Mouse (Mus musculus): ENCODE results near the gene Psmd5. TPM values are rescaled to one million over a fixed set of nuclear protein-coding genes. Genes with fewer than 3 reads are reported as not detected.
"Not testable (repeated sequence)": the region's sequence is repeated elsewhere in the genome, so short reads cannot be mapped to it uniquely, and the experiment has no call there.

The Psmd5 gene
- polyA plus RNA-seq, 1 experiment from 2014 or later: 95.6 TPM

DNA sequence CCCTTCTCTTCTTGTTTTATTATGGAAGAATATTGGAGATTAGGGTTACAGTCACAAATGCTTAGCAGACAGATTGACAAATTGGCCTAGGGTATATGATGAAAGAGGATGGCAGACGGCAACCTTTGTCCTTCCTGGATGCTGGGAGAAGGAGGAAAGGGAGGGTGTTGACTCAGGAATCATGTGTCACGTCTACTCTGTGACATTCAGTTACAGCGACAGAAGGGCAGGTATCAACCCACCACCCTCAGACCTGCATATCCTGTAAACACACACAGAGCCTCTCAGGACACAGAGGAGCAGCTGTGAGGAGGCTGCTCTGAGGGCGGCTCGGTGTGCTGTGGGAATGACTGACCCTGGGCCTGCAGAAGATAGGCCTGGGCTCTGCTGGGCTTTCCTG, 8.4 kb upstream of the Psmd5 start:
- 74% methylated on average over 5 of the region's 5 CpGs for WGBS

DNA sequence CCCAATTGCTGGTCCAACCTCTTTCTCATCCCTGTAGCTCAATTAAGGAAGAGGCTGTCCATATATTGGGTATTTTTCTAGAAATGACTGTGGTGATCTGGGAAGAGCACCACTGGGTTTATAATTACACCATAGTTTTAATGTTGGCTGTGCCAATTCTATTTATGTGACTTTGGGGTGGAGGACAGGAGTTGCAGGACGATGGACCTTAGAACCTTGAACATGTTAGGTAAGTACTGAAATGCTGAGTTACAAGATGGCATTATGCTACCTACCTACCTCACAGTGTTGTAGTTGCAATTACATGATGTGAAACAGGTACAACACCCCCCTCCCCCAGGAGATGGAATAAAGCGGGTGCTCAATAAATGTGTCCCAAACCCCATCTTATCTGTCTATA, 8.0 kb upstream of the Psmd5 start:
- Histone ChIP-seq H3K4me3 (no peak overlapping the region), H3K27me3 (peaks cover 19% of the 10 kb centered on the region), H3K9ac (no peak overlapping the region), H3K27ac (no peak overlapping the region), H3K9me3 (no peaks in the 10 kb centered on the region), H3K36me3 (no peaks in the 10 kb centered on the region), H3K4me1 (replicated peaks) (no peaks in the 10 kb centered on the region), H3K4me2 (no peak overlapping the region)
- 94% methylated on average over 2 of the region's 2 CpGs for WGBS
- no peak for ATAC-seq (ENCODE audit: low FRiP score)

More for the DNA sequence above, 8.4 kb upstream of the Psmd5 start:
- Histone ChIP-seq H3K4me2 (no peak overlapping the region), H3K27ac (no peak overlapping the region), H3K36me3 (no peaks in the 10 kb centered on the region), H3K9me3 (no peaks in the 10 kb centered on the region), H3K4me3 (no peak overlapping the region), H3K4me1 (replicated peaks) (no peaks in the 10 kb centered on the region), H3K9ac (no peak overlapping the region), H3K27me3 (peaks cover 17% of the 10 kb centered on the region)
- ATAC-seq (ENCODE audit: low FRiP score): no peak

DNA sequence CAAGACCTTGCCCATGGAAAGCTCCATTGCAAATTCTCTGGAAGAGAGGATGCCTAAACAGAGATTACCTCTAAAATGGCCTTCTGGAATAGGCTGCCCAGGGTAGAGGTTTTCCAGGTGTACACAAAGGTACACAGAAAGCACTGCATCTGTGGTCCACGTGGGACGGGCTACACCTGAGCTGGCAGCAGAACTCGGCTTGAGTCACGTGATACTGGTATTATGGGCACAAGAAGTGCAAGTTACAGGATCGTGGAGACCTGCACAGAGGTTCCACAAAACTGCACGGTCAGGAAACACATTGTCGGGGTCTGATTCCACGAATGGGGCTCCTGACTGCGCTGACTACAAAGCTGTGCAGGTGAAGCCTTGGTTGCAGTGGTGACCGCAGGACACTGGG, 5.3 kb upstream of the Psmd5 start:
- Histone ChIP-seq H3K27ac (no peak overlapping the region), H3K27me3 (peaks cover 32% of the 10 kb centered on the region), H3K4me2 (no peak overlapping the region), H3K9me3 (no peaks in the 10 kb centered on the region), H3K9ac (no peak overlapping the region), H3K4me1 (replicated peaks) (no peaks in the 10 kb centered on the region), H3K4me3 (no peak overlapping the region), H3K36me3 (no peaks in the 10 kb centered on the region)
- WGBS: 89% methylated on average over 10 of the region's 10 CpGs
- ATAC-seq (ENCODE audit: low FRiP score): no peak

DNA sequence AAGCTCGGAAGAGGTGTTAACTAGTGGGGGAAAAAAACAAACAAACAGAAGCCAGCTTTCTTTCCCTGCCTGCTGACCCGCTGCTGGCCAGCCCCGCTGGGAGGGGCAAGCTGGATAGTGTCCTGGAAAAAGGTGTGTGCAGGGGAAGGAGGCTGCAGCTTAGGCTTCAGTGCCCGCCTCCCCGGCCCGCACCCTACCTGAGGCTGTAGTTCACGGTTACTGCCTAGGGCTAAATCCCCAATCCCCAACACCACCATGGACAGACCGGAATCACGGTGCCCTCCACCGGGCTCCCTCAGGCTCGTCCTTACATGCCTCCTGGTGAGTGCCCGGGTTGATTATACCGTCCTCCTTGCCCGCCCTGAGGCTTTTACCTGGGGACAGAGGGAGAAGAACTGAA, 497 bp downstream of the Psmd5 start, which contains the start of gene Cutal:
Gene Cutal, plus strand, starts transcription at position 126 of the 400 bp plus-strand sequence.
- peaks cover 19% of the 10 kb centered on the region for H3K4me1 ChIP-seq (replicated peaks)
- ATAC-seq (ENCODE audit: low FRiP score): no peak
- H3K9me3 ChIP-seq: no peaks in the 10 kb centered on the region
- no peak within 1 kb of the TSS for H3K27ac ChIP-seq
- peaks cover 51% of the 10 kb centered on the region for H3K27me3 ChIP-seq
- H3K36me3 ChIP-seq: no peaks in the 10 kb centered on the region
- peak within 1 kb of the TSS; percentile 19; the same call in 1 of the 2 replicates for H3K9ac ChIP-seq
- WGBS: 3% methylated on average over 14 of the region's 14 CpGs
- H3K4me3 ChIP-seq: no peak within 1 kb of the TSS
- peak within 1 kb of the TSS; percentile 16; the same call in 1 of the 2 replicates for H3K4me2 ChIP-seq

DNA sequence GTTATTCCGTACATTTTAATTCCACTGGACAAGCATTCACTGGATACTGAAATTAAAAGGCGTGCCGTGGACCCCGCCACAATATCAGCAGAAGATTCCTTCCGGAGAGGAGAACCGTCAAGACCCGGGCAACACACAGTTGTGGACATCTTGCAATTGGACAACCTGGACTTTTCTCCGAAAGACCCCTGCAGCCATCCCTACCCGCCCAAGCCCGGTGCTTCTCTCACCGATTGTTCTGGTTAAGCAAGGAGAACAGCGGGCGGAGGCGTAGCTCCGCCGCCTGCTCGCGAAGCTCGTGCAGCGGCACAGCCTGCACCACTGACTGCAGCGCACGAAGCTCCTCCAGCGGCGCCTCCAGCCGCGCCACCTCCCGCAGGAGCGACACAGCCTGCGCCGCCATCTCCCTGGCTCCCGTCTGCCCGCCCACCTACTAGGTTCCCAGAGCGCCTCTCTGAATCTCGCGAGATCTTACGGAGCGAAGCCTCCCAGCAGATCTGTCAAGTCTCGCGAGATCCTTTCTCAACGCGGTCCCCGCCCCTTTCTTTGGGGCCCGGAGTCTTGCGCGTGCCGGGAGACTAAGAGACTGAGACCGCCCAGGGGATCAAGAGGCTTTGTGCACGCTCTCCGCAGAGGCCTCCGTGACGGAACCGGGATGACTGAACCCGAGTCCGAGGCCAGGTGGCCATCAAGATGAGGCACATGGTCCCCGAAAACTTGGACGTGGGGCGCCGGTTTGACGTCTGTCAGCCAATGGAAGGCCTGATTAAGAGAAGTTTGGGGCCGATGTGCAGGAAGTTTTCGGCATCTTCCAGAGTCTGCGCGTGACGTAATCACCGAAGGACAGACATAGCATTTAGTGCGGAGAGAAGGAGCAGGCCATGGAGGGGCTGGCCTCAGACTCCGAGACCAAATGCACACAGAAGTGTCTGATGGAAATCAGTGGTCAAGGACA, 4.0 kb downstream of the Psmd5 start:
- WGBS: under 1% methylated on average over 67 of the region's 67 CpGs
- H3K9me3 ChIP-seq: no peaks in the 10 kb centered on the region
- peak; percentile 99 for ATAC-seq (ENCODE audit: low FRiP score)
- peak overlapping the region; percentile 95 for H3K27ac ChIP-seq
- H3K4me3 ChIP-seq: peak overlapping the region; percentile 88
- peaks cover 39% of the 10 kb centered on the region for H3K4me1 ChIP-seq (replicated peaks)
- peaks cover 33% of the 10 kb centered on the region for H3K27me3 ChIP-seq
- H3K9ac ChIP-seq: peak overlapping the region; percentile 94
- H3K4me2 ChIP-seq: peak overlapping the region; percentile 66
- H3K36me3 ChIP-seq: peaks cover 4% of the 10 kb centered on the region

DNA sequence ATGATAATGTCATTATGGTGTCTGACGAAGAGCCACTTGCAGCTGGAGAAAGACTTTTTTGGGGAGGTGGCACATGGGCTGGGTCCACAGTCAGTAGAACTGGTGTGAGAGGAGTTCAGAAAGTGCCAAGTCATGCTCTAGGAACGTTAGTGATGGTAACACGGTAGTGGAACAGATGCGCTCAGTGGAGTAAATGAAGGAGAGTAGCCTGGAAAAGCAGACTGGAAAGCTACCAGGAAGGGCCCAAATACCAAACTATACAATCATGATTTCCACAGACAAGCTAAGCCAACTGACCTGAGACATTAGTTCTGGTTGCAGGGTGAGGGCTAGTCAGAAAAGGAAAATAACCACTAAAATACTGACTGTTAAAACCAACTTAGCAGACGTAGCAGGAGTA, 5.1 kb downstream of the Psmd5 start:
- H3K9me3 ChIP-seq: no peaks in the 10 kb centered on the region
- H3K27ac ChIP-seq: no peak overlapping the region
- ATAC-seq (ENCODE audit: low FRiP score): no peak
- H3K4me1 ChIP-seq (replicated peaks): peaks cover 39% of the 10 kb centered on the region
- H3K9ac ChIP-seq: peak overlapping the region; percentile 62
- peaks cover 25% of the 10 kb centered on the region for H3K27me3 ChIP-seq
- H3K4me2 ChIP-seq: peak overlapping the region; percentile 66
- peak overlapping the region; percentile 88 for H3K4me3 ChIP-seq
- peaks cover 15% of the 10 kb centered on the region for H3K36me3 ChIP-seq
- 38% methylated on average over 5 of the region's 5 CpGs for WGBS

DNA sequence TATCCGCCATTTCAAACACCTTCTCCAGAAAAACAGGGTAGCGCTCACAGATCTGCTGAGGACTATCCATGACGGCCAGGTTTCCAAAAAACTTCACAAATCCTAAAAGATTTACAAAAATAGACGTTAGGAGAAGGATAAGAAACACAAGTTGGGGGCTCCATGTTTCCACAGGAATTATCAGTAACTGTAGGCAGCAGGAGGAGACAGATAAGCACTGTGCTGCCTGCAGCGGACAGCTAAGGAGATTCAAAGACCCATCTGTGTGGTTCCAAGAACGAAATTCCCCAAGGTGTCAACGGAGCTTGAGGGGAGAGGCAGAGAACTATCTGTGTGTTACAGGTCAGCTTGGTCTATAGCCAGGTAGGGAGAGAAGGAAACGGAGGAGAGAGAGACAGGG, 17.0 kb downstream of the Psmd5 start:
- peaks cover 90% of the 10 kb centered on the region for H3K36me3 ChIP-seq
- H3K4me3 ChIP-seq: no peak overlapping the region
- no peak overlapping the region for H3K27ac ChIP-seq
- ATAC-seq (ENCODE audit: low FRiP score): no peak
- H3K4me1 ChIP-seq (replicated peaks): no peaks in the 10 kb centered on the region
- no peak overlapping the region for H3K4me2 ChIP-seq
- no peaks in the 10 kb centered on the region for H3K9me3 ChIP-seq
- no peak overlapping the region for H3K9ac ChIP-seq
- no peaks in the 10 kb centered on the region for H3K27me3 ChIP-seq
- WGBS: 93% methylated on average over 8 of the region's 8 CpGs

DNA sequence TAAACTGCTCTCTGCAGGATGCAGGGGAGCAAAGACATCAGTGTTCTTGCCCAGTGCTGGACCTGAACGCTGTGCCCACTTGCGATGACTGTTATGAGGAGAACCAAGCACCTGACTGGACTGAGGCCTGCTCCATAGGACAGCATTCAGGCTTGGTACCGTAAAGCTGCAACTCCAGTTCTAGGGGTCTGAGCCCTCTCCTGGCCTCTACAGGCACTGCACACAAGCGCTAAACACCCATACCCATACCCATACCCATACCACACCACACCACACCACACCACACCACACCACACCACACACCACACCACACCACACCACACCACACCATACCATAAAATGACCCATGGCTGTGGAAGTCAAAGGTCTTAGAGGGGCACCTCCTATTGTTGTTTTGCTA, 19.5 kb downstream of the Psmd5 start:
- Histone ChIP-seq H3K4me2 (no peak overlapping the region), H3K4me1 (replicated peaks) (no peaks in the 10 kb centered on the region), H3K27ac (no peak overlapping the region), H3K9ac (no peak overlapping the region), H3K4me3 (no peak overlapping the region), H3K36me3 (peaks cover 97% of the 10 kb centered on the region), H3K9me3 (no peaks in the 10 kb centered on the region), H3K27me3 (no peaks in the 10 kb centered on the region)
- WGBS: 95% methylated on average over 4 of the region's 4 CpGs
- ATAC-seq (ENCODE audit: low FRiP score): no peak

DNA sequence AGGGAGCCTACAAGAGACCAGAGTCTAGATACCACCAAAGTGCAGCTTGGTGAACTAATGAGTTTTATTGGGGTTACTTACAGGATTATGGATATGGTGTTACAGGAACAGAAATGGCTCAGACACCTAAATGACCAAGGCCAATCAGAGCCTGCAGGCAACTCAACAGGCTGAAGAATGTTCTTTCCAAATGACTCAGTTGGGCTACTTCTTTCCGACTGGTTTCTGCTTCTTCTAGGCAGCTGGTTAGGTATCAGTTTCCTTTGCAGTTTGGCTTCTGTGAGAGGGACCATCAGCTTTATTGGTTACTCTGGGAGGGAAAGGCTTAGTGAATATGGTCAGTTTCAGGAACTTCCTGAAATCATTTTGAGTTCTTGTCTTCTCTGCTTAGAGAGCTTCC, 27.1 kb downstream of the Psmd5 start:
- H3K9ac ChIP-seq: no peak overlapping the region
- no peaks in the 10 kb centered on the region for H3K27me3 ChIP-seq
- WGBS: 97% methylated on average over 1 of the region's 1 CpGs
- ATAC-seq (ENCODE audit: low FRiP score): no peak
- no peaks in the 10 kb centered on the region for H3K4me1 ChIP-seq (replicated peaks)
- H3K36me3 ChIP-seq: peaks cover 35% of the 10 kb centered on the region
- no peak overlapping the region for H3K4me2 ChIP-seq
- no peaks in the 10 kb centered on the region for H3K9me3 ChIP-seq
- H3K27ac ChIP-seq: no peak overlapping the region
- H3K4me3 ChIP-seq: no peak overlapping the region

DNA sequence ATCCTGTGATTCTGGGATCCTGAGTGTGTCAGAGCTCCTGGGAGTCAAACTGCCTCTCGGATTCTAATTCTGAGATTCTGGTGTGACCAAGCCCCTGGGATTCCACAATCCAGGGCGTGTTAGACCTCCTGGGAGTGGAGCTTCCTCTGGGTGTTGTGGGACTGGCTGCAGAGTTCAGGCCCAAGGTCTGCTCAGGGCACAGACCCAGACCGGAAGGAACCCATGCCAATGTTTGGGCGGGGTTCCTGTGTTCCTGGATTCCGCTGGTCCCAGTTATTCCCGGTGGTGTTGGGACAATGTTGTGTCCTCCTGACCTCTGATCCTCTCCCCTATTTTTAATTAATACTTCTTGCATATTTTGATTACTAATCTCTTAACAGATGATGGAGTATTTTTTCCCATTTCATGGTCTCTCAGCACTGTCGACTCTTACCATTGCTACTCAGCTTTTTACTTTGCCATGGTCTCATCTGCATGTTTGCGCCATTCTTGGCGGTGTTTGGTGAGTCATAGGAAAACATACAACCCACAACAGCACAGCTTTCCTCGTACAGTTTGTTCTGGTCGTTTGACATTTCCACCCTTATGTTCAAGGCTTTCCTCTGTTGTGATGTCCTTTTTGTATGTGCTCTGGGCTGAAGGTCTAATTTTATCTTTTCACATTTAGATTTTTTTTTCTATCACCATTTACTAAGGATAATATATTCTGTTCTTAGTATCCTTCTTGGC, 31.4 kb downstream of the Psmd5 start:
- no peak for ATAC-seq (ENCODE audit: low FRiP score)
- no peak overlapping the region for H3K4me2 ChIP-seq
- H3K4me3 ChIP-seq: no peak overlapping the region
- H3K9me3 ChIP-seq: no peaks in the 10 kb centered on the region
- H3K9ac ChIP-seq: no peak overlapping the region
- no peaks in the 10 kb centered on the region for H3K27me3 ChIP-seq
- 86% methylated on average over 11 of the region's 11 CpGs for WGBS
- H3K4me1 ChIP-seq (replicated peaks): no peaks in the 10 kb centered on the region
- H3K36me3 ChIP-seq: no peaks in the 10 kb centered on the region
- H3K27ac ChIP-seq: no peak overlapping the region

DNA sequence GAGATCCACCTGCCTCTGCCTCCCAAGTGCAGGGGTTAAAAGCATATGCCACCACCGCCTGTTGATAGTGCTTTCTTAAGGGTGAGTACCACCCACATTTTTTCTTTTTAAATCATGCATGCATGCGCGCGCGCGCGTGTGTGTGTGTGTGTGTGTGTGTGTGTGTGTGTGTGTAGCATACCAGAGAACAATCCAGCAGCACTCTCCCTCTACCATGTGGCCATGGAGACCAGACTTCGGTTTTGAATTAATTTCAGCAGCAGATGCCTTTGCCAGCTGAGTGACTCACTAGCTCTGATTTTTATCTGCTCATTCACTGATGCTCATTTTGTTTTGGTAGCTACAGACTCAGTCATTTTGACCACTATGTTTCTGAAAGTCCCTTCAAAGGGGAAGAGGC, 33.1 kb downstream of the Psmd5 start:
- Histone ChIP-seq H3K4me2 (no peak overlapping the region), H3K9me3 (no peaks in the 10 kb centered on the region), H3K27me3 (no peaks in the 10 kb centered on the region), H3K4me1 (replicated peaks) (no peaks in the 10 kb centered on the region), H3K4me3 (no peak overlapping the region), H3K9ac (no peak overlapping the region), H3K27ac (no peak overlapping the region), H3K36me3 (no peaks in the 10 kb centered on the region)
- 90% methylated on average over 8 of the region's 8 CpGs for WGBS
- no peak for ATAC-seq (ENCODE audit: low FRiP score)

DNA sequence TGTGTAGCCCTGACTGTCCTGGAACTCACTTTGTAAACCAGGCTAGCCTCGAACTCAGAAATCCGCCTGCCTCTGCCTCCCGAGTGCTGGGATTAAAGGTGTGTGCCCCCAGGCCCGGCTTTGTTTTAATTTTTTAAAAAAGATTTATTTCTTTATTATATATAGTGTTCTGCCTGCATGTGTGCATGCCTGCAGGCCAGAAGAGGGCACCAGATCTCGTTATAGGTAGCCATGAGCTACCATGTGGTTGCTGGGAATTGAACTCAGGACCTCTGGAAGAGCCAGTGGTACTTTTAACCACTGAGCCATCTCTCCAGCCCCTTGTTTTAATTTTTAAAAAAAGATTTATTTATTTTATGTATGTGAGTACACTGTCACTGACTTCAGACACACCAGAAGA, 34.6 kb downstream of the Psmd5 start:
- not testable (repeated sequence) for H3K36me3 ChIP-seq; H3K9me3 ChIP-seq; H3K4me1 ChIP-seq (replicated peaks); H3K9ac ChIP-seq; ATAC-seq (ENCODE audit: low FRiP score); H3K4me3 ChIP-seq; H3K27me3 ChIP-seq; H3K4me2 ChIP-seq; H3K27ac ChIP-seq
- 88% methylated on average over 5 of the region's 5 CpGs for WGBS
